Mouse (Mus musculus) thymus, adult 2 months (tissue): ENCODE measurements around the gene Tmem213.

Experiments
- CTCF ChIP-seq: fragments of 200-500 bp; IDR thresholded peaks from 2 replicates; pipeline ENCODE4 v1.5.1; 2012; ENCODE audit warnings: mild to moderate bottlenecking, control low read depth, low read length, moderate library complexity, borderline replicate concordance; ENCODE audit not compliant: control insufficient read depth, poor library complexity, insufficient read depth; ENCODE audit errors: extremely low read depth
- POLR2A ChIP-seq: fragments of 200-500 bp; IDR thresholded peaks from 2 replicates; pipeline ENCODE4 v1.6.1; 2012; ENCODE audit warnings: mild to moderate bottlenecking, low read length, control low read depth, moderate library complexity; ENCODE audit not compliant: control insufficient read depth, poor library complexity, insufficient read depth; ENCODE audit errors: extremely low read depth

- no peak for TF ChIP-seq POLR2A
- TF ChIP-seq CTCF = no peak
Observed at GRCm38 (mm10) chr6:38110859-38111258, 1.8 kb downstream of the Tmem213 start.
